Mouse (Mus musculus) liver, postnatal 0 days (tissue): ENCODE results near the gene Ipcef1.

Experiments used
- CTCF ChIP-seq: sonication (generic); IDR thresholded peaks from 2 replicates; pipeline ENCODE4 v1.5.1; 2016; ENCODE audit warnings: antibody characterized with exemption, low read depth
- EP300 ChIP-seq: IDR thresholded peaks from 2 replicates; pipeline ENCODE4 v1.6.1; 2016; ENCODE audit warnings: antibody characterized with exemption, low read depth, mild to moderate bottlenecking

DNA sequence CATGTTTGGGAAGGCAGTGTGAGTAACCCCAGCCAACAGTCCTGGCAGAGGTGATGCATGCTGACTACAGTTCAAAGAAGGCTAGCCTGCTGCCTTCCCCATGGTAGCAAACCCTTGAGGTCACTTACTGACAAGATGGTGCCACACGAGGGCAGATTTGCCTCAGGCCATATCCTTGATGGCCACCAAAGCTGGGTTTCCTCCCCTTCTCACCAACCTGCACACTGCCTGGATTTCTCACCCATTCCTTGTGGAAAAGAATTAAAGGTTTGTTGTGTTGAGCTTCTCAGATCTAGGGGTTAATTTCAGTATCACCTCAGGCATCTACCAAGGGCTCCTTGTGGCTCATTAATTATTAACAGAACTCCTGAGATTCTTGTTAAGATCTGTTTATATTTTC is 37.1 kb downstream of the Ipcef1 start:
- peak; percentile 35 for TF ChIP-seq CTCF
- no peak for TF ChIP-seq EP300
